Mouse (Mus musculus): Measurements from ENCODE around the gene Lalba. TPM values are rescaled to one million over a fixed set of nuclear protein-coding genes. Genes with fewer than 3 reads are reported as not detected.

Gene Lalba
- total and polyA plus RNA-seq, 3 experiments: not detected

- TF ChIP-seq MEF2A (IDR thresholded peaks at IDR 0.05; ENCODE audit: borderline replicate concordance, low read depth, low read length): 0 out of 2 replicates have a peak, but pooled peaks have one; percentile 20
- TF ChIP-seq BHLHE40 (IDR thresholded peaks at IDR 0.05; ENCODE audit: low read depth, low read length): peak; percentile 82
- peak; percentile 83 for TF ChIP-seq TBP (conservative IDR thresholded peaks at IDR 0.05; ENCODE audit: low read depth, low read length)
- TF ChIP-seq POLR2A (IDR thresholded peaks at IDR 0.05; ENCODE audit: low read depth, low read length): peak; percentile 78
- TF ChIP-seq TCF12 (IDR thresholded peaks at IDR 0.05; ENCODE audit: low read depth, low read length): peak; percentile 78
- TF ChIP-seq RCOR1 (conservative IDR thresholded peaks at IDR 0.05; ENCODE audit: low read depth, low read length): no peak
- TF ChIP-seq EP300 (IDR thresholded peaks at IDR 0.05; ENCODE audit: low read length): peak; percentile 86
- no peak for TF ChIP-seq MAFK (IDR thresholded peaks at IDR 0.05; ENCODE audit: insufficient replicate concordance, low read length)
- peak; percentile 98 for TF ChIP-seq MYC (IDR thresholded peaks at IDR 0.05; ENCODE audit: low read depth, low read length)
- TF ChIP-seq GABPA (IDR thresholded peaks at IDR 0.05; ENCODE audit: insufficient replicate concordance, low read depth, low read length): no peak
- TF ChIP-seq PAX5 (IDR thresholded peaks at IDR 0.05; ENCODE audit: low read length): no peak
- peak; percentile 92 for TF ChIP-seq ELF1 (IDR thresholded peaks at IDR 0.05; ENCODE audit: low read depth, low read length)
- no peak for TF ChIP-seq SMC3 (IDR thresholded peaks at IDR 0.05; ENCODE audit: low read depth, low read length)
Measured at GRCm38 (mm10) chr15:98511386-98511928, 28.9 kb upstream of the Lalba start (continued).

- Histone ChIP-seq H3K9me3 (replicated peaks; ENCODE audit: low read length) (peaks cover 7% of the 10 kb centered on the region), H3K4me3 (replicated peaks in 1 of 3; ENCODE audit: low read depth in 2 of 3, low read length in 2 of 3, poor library complexity in 1 of 3) (peak overlapping the region; percentile 46 to 73 (median 54)), H3K79me2 (replicated peaks; ENCODE audit: control insufficient read depth, extremely low read depth, insufficient read depth, poor library complexity, severe bottlenecking) (no peaks in the 10 kb centered on the region), H3K4me1 (ENCODE audit: control insufficient read depth in 1 of 2, insufficient read depth in 2 of 2) (peaks cover 6 to 42% of the 10 kb centered on the region in 2 experiments; a peak in 2 of 4 replicates), H3K4me2 (ENCODE audit: insufficient read depth, low read depth, poor library complexity, severe bottlenecking) (peak overlapping the region; percentile 94), H3K27me3 (replicated peaks) (no peaks in the 10 kb centered on the region), H3K9ac (ENCODE audit: insufficient read depth, low read depth) (peak overlapping the region; percentile 53), H3K27ac (ENCODE audit: insufficient read depth, low read depth) (peak overlapping the region; percentile 68), H3K36me3 (replicated peaks in 1 of 2; ENCODE audit: control insufficient read depth in 1 of 2, insufficient read depth in 1 of 2, low read length in 1 of 2) (no peaks in the 10 kb centered on the region)
- dilution Hi-C loops (cut with MboI; ENCODE audit: extremely low pct_ligation_motif_present, extremely low pct_unique_long_range_greater_than_20kb, low sequenced_read_pairs) (no loop called here), in situ Hi-C loops (cut with MboI; ENCODE audit: low pct_ligation_motif_present, low pct_unique_long_range_greater_than_20kb, low sequenced_read_pairs) (loop anchor here (5.0 kb wide), 1 partner anchor 107 kb away; no protein-coding TSS in a partner anchor)
- TF ChIP-seq CTCF (conservative IDR thresholded peaks at IDR 0.05 in 1 of 2, IDR thresholded peaks at IDR 0.05 in 1 of 2; ENCODE audit: low read depth in 2 of 2, low read length in 2 of 2) (peak; percentile 58 to 89), MAFK (IDR thresholded peaks at IDR 0.05; ENCODE audit: insufficient replicate concordance, low read length) (no peak), USF2 (conservative IDR thresholded peaks at IDR 0.05; ENCODE audit: low read depth, low read length) (no peak), ELF1 (IDR thresholded peaks at IDR 0.05; ENCODE audit: low read depth, low read length) (0 out of 2 replicates have a peak, but pooled peaks have one; percentile 12), MXI1 (IDR thresholded peaks at IDR 0.05; ENCODE audit: low read depth, low read length) (peak; percentile 47; the same call in 1 of the 2 replicates), SIN3A (IDR thresholded peaks at IDR 0.05; ENCODE audit: low read length) (peak; percentile 82; the same call in 1 of the 2 replicates), SMC3 (IDR thresholded peaks at IDR 0.05; ENCODE audit: low read depth, low read length) (peak; percentile 76), E2F4 (IDR thresholded peaks at IDR 0.05; ENCODE audit: insufficient replicate concordance, low read depth, low read length) (no peak), RAD21 (IDR thresholded peaks at IDR 0.05; ENCODE audit: low read depth, low read length) (peak; percentile 89), NELFE (IDR thresholded peaks at IDR 0.05; ENCODE audit: low read depth, low read length) (peak; percentile 47; the same call in 1 of the 2 replicates), MEF2A (IDR thresholded peaks at IDR 0.05; ENCODE audit: borderline replicate concordance, low read depth, low read length) (0 out of 2 replicates have a peak, but pooled peaks have one; percentile 33), MAX (IDR thresholded peaks at IDR 0.05; ENCODE audit: low read length) (0 out of 2 replicates have a peak, but pooled peaks have one; percentile 43), ETS1 (conservative IDR thresholded peaks at IDR 0.05; ENCODE audit: low read depth, low read length) (no peak), BHLHE40 (IDR thresholded peaks at IDR 0.05; ENCODE audit: low read depth, low read length) (peak; percentile 54), MAZ (IDR thresholded peaks at IDR 0.05; ENCODE audit: low read depth, low read length) (peak; percentile 77), MYC (IDR thresholded peaks at IDR 0.05; ENCODE audit: low read depth, low read length) (peak; percentile 42; the same call in 1 of the 2 replicates), TBP (conservative IDR thresholded peaks at IDR 0.05; ENCODE audit: low read depth, low read length) (no peak)
- DNase-seq (ENCODE audit: extremely low read depth): peak; percentile 95
Measured at GRCm38 (mm10) chr15:98510438-98511385, 28.2 kb upstream of the Lalba start.

Data from CH12.LX (cell line).